Mouse (Mus musculus): ENCODE measurements around the gene Ddi1. TPM values are rescaled to one million over a fixed set of nuclear protein-coding genes. Genes with fewer than 3 reads are reported as not detected.

Ddi1 gene
- 0.16 TPM in 1 of 2 replicates, not detected in the other for polyA plus RNA-seq (2014; fragmentation: Nextera tagmentation; extraction: Ambion mirVana)

- ATAC-seq (ENCODE audit: low read depth) = no peak
- 83% methylated on average over 1 of the region's 1 CpGs for WGBS
- no peaks in the 10 kb centered on the region for H3K36me3 ChIP-seq (ENCODE audit: control insufficient read depth, insufficient read depth, low read length)
- no peaks in the 10 kb centered on the region for H3K27me3 ChIP-seq (ENCODE audit: control insufficient read depth, insufficient read depth, low read length)
- H3K4me1 ChIP-seq (ENCODE audit: control insufficient read depth, insufficient read depth, low read length) = no peaks in the 10 kb centered on the region
- H3K4me2 ChIP-seq (ENCODE audit: low read depth, low read length) = no peak within 1 kb of the TSS
- H3K9ac ChIP-seq (replicated peaks; ENCODE audit: low read depth, low read length) = no peak within 1 kb of the TSS
- no peak within 1 kb of the TSS for H3K27ac ChIP-seq (ENCODE audit: low read depth, low read length)
- no peak within 1 kb of the TSS for H3K4me3 ChIP-seq (ENCODE audit: low read depth, low read length)
- H3K9me3 ChIP-seq (ENCODE audit: control insufficient read depth, low read length) = no peaks in the 10 kb centered on the region
Measured at GRCm38 (mm10) chr9:6269796-6270280, at the start of gene Ddi1. Gene Ddi1, minus strand, starts transcription at chr9:6269846.

- Histone ChIP-seq H3K27ac (ENCODE audit: low read depth, low read length) (no peak overlapping the region), H3K27me3 (ENCODE audit: control insufficient read depth, insufficient read depth, low read length) (no peaks in the 10 kb centered on the region), H3K4me3 (ENCODE audit: low read depth, low read length) (no peak overlapping the region), H3K4me1 (ENCODE audit: control insufficient read depth, insufficient read depth, low read length) (no peaks in the 10 kb centered on the region), H3K9ac (replicated peaks; ENCODE audit: low read depth, low read length) (no peak overlapping the region), H3K36me3 (ENCODE audit: control insufficient read depth, insufficient read depth, low read length) (no peaks in the 10 kb centered on the region), H3K9me3 (ENCODE audit: control insufficient read depth, low read length) (no peaks in the 10 kb centered on the region), H3K4me2 (ENCODE audit: low read depth, low read length) (no peak overlapping the region)
- WGBS = 77% methylated on average over 1 of the region's 1 CpGs
- ATAC-seq (ENCODE audit: low read depth) = no peak
Measured at GRCm38 (mm10) chr9:6317114-6317513, 47.5 kb upstream of the Ddi1 start.

- H3K36me3 ChIP-seq (ENCODE audit: control insufficient read depth, insufficient read depth, low read length) = no peaks in the 10 kb centered on the region
- H3K4me1 ChIP-seq (ENCODE audit: control insufficient read depth, insufficient read depth, low read length) = no peaks in the 10 kb centered on the region
- H3K27me3 ChIP-seq (ENCODE audit: control insufficient read depth, insufficient read depth, low read length) = no peaks in the 10 kb centered on the region
- no peak overlapping the region for H3K4me2 ChIP-seq (ENCODE audit: low read depth, low read length)
- no peak for ATAC-seq (ENCODE audit: low read depth)
- H3K9ac ChIP-seq (replicated peaks; ENCODE audit: low read depth, low read length) = no peak overlapping the region
- H3K27ac ChIP-seq (ENCODE audit: low read depth, low read length) = no peak overlapping the region
- H3K4me3 ChIP-seq (ENCODE audit: low read depth, low read length) = no peak overlapping the region
- H3K9me3 ChIP-seq (ENCODE audit: control insufficient read depth, low read length) = no peaks in the 10 kb centered on the region
- WGBS = 94% methylated on average over 3 of the region's 3 CpGs
Measured at GRCm38 (mm10) chr9:6305847-6306246, 36.2 kb upstream of the Ddi1 start.

GRCm38 (mm10) chr9:6304590-6304989, 34.9 kb upstream of the Ddi1 start:
- Histone ChIP-seq H3K27ac (ENCODE audit: low read depth, low read length) (no peak overlapping the region), H3K27me3 (ENCODE audit: control insufficient read depth, insufficient read depth, low read length) (no peaks in the 10 kb centered on the region), H3K4me1 (ENCODE audit: control insufficient read depth, insufficient read depth, low read length) (no peaks in the 10 kb centered on the region), H3K36me3 (ENCODE audit: control insufficient read depth, insufficient read depth, low read length) (no peaks in the 10 kb centered on the region), H3K9me3 (ENCODE audit: control insufficient read depth, low read length) (no peaks in the 10 kb centered on the region), H3K4me2 (ENCODE audit: low read depth, low read length) (no peak overlapping the region), H3K9ac (replicated peaks; ENCODE audit: low read depth, low read length) (no peak overlapping the region), H3K4me3 (ENCODE audit: low read depth, low read length) (no peak overlapping the region)
- WGBS = 86% methylated on average over 3 of the region's 3 CpGs
- ATAC-seq (ENCODE audit: low read depth) = no peak

GRCm38 (mm10) chr9:6302050-6302449, 32.4 kb upstream of the Ddi1 start:
- WGBS = 69% methylated on average over 3 of the region's 3 CpGs

GRCm38 (mm10) chr9:6298547-6298946, 28.9 kb upstream of the Ddi1 start:
- Histone ChIP-seq H3K4me1 (ENCODE audit: control insufficient read depth, insufficient read depth, low read length) (no peaks in the 10 kb centered on the region), H3K4me3 (ENCODE audit: low read depth, low read length) (no peak overlapping the region), H3K27ac (ENCODE audit: low read depth, low read length) (no peak overlapping the region), H3K9ac (replicated peaks; ENCODE audit: low read depth, low read length) (no peak overlapping the region), H3K27me3 (ENCODE audit: control insufficient read depth, insufficient read depth, low read length) (no peaks in the 10 kb centered on the region), H3K9me3 (ENCODE audit: control insufficient read depth, low read length) (no peaks in the 10 kb centered on the region), H3K4me2 (ENCODE audit: low read depth, low read length) (no peak overlapping the region), H3K36me3 (ENCODE audit: control insufficient read depth, insufficient read depth, low read length) (no peaks in the 10 kb centered on the region)
- WGBS = 62% methylated on average over 2 of the region's 2 CpGs
- ATAC-seq (ENCODE audit: low read depth) = no peak

More at GRCm38 (mm10) chr9:6302050-6302449, 32.4 kb upstream of the Ddi1 start:
- no peaks in the 10 kb centered on the region for H3K9me3 ChIP-seq (ENCODE audit: control insufficient read depth, low read length)
- H3K4me1 ChIP-seq (ENCODE audit: control insufficient read depth, insufficient read depth, low read length) = no peaks in the 10 kb centered on the region
- no peak overlapping the region for H3K9ac ChIP-seq (replicated peaks; ENCODE audit: low read depth, low read length)
- no peak for ATAC-seq (ENCODE audit: low read depth)
- H3K36me3 ChIP-seq (ENCODE audit: control insufficient read depth, insufficient read depth, low read length) = no peaks in the 10 kb centered on the region
- H3K27ac ChIP-seq (ENCODE audit: low read depth, low read length) = no peak overlapping the region
- no peaks in the 10 kb centered on the region for H3K27me3 ChIP-seq (ENCODE audit: control insufficient read depth, insufficient read depth, low read length)
- no peak overlapping the region for H3K4me2 ChIP-seq (ENCODE audit: low read depth, low read length)
- H3K4me3 ChIP-seq (ENCODE audit: low read depth, low read length) = no peak overlapping the region

- Histone ChIP-seq H3K27me3 (ENCODE audit: control insufficient read depth, insufficient read depth, low read length) (no peaks in the 10 kb centered on the region), H3K4me3 (ENCODE audit: low read depth, low read length) (no peak overlapping the region), H3K27ac (ENCODE audit: low read depth, low read length) (no peak overlapping the region), H3K9me3 (ENCODE audit: control insufficient read depth, low read length) (no peaks in the 10 kb centered on the region), H3K36me3 (ENCODE audit: control insufficient read depth, insufficient read depth, low read length) (no peaks in the 10 kb centered on the region), H3K4me1 (ENCODE audit: control insufficient read depth, insufficient read depth, low read length) (no peaks in the 10 kb centered on the region), H3K4me2 (ENCODE audit: low read depth, low read length) (no peak overlapping the region), H3K9ac (replicated peaks; ENCODE audit: low read depth, low read length) (no peak overlapping the region)
- peak; percentile 68; the same call in 1 of the 2 replicates for ATAC-seq (ENCODE audit: low read depth)
- WGBS = 4% methylated on average over 2 of the region's 2 CpGs
Measured at GRCm38 (mm10) chr9:6289211-6289696, 19.6 kb upstream of the Ddi1 start.

- no peaks in the 10 kb centered on the region for H3K9me3 ChIP-seq (ENCODE audit: control insufficient read depth, low read length)
- no peak overlapping the region for H3K4me2 ChIP-seq (ENCODE audit: low read depth, low read length)
- no peak overlapping the region for H3K27ac ChIP-seq (ENCODE audit: low read depth, low read length)
- no peaks in the 10 kb centered on the region for H3K4me1 ChIP-seq (ENCODE audit: control insufficient read depth, insufficient read depth, low read length)
- no peak overlapping the region for H3K4me3 ChIP-seq (ENCODE audit: low read depth, low read length)
- no peaks in the 10 kb centered on the region for H3K27me3 ChIP-seq (ENCODE audit: control insufficient read depth, insufficient read depth, low read length)
- no peak overlapping the region for H3K9ac ChIP-seq (replicated peaks; ENCODE audit: low read depth, low read length)
- WGBS = 56% methylated on average over 1 of the region's 1 CpGs
- H3K36me3 ChIP-seq (ENCODE audit: control insufficient read depth, insufficient read depth, low read length) = no peaks in the 10 kb centered on the region
- ATAC-seq (ENCODE audit: low read depth) = no peak; the same call in 1 of the 2 replicates
Measured at GRCm38 (mm10) chr9:6286770-6287169, 17.1 kb upstream of the Ddi1 start.

GRCm38 (mm10) chr9:6277526-6277925, 7.9 kb upstream of the Ddi1 start:
- ATAC-seq (ENCODE audit: low read depth) = no peak
- H3K4me2 ChIP-seq (ENCODE audit: low read depth, low read length) = no peak overlapping the region
- H3K9me3 ChIP-seq (ENCODE audit: control insufficient read depth, low read length) = no peaks in the 10 kb centered on the region
- H3K27ac ChIP-seq (ENCODE audit: low read depth, low read length) = no peak overlapping the region
- no peak overlapping the region for H3K4me3 ChIP-seq (ENCODE audit: low read depth, low read length)
- no peak overlapping the region for H3K9ac ChIP-seq (replicated peaks; ENCODE audit: low read depth, low read length)
- H3K27me3 ChIP-seq (ENCODE audit: control insufficient read depth, insufficient read depth, low read length) = no peaks in the 10 kb centered on the region
- no peaks in the 10 kb centered on the region for H3K4me1 ChIP-seq (ENCODE audit: control insufficient read depth, insufficient read depth, low read length)
- H3K36me3 ChIP-seq (ENCODE audit: control insufficient read depth, insufficient read depth, low read length) = no peaks in the 10 kb centered on the region

Measured in neural tube, embryonic 14.5 days (tissue).